Mouse (Mus musculus) liver, adult 2 months (tissue): Measurements from ENCODE around the gene Acbd4.

Experiments used
- CTCF ChIP-seq: fragments of 200-500 bp; IDR thresholded peaks from 2 replicates; pipeline ENCODE4 v1.5.1; 2011; ENCODE audit warnings: low read depth, low read length, control low read depth
- POLR2A ChIP-seq: fragments of 200-500 bp; IDR thresholded peaks from 2 replicates; pipeline ENCODE4 v1.6.1; 2011; ENCODE audit warnings: low read length, control low read depth; ENCODE audit not compliant: insufficient read depth; ENCODE audit errors: extremely low read depth

DNA sequence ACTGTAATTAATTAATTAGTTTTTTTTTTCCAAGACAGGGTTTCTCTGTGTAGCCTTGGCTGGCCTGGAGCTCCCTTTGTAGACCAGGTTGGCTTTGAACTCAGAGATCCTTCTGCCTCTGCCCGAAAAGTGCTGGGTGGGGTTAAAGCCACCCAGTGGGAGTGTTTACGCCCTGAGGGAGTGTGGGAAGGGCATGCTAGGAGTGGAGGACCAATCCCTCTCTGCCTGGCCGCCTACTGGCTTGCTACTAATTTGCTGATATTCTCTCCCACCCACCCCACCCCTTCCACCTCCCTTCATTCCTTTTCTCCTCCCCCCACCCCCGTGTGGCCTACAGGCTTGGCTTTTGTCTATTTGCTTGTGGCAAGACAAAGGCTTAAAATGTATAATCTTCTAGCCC lies 4.9 kb downstream of the Acbd4 start:
- no peak for TF ChIP-seq POLR2A
- TF ChIP-seq CTCF: no peak
